Mouse (Mus musculus) lung, embryonic 14.5 days (tissue): ENCODE data around the gene Mast4. TPM values are rescaled to one million over a fixed set of nuclear protein-coding genes. Genes with fewer than 3 reads are reported as not detected.

ENCODE experiments used
- ATAC-seq: fragments of 200-750 bp; cut with Nextera tagmentation; 2 replicates; pipeline ENCODE4 v1.8.0; 2017; ENCODE audit warnings: mild to moderate bottlenecking, moderate TSS enrichment, moderate library complexity; ENCODE audit not compliant: insufficient read depth
- DNase-seq: peaks from one replicate; pipeline ENCODE4 v3.0.0-alpha.2; 2015
- H3K27ac ChIP-seq: fragments of 300-500 bp; sonication (generic); 2 replicates; pipeline ENCODE4 v1.5.1; 2014; ENCODE audit warnings: low read depth, mild to moderate bottlenecking, moderate library complexity
- H3K27me3 ChIP-seq: fragments of 300-500 bp; sonication (generic); 2 replicates; pipeline ENCODE4 v1.6.1; 2014; ENCODE audit warnings: low read length, control low read depth; ENCODE audit not compliant: insufficient read depth
- H3K36me3 ChIP-seq: fragments of 300-500 bp; sonication (generic); 2 replicates; pipeline ENCODE4 v1.6.1; 2014; ENCODE audit warnings: control low read depth; ENCODE audit not compliant: insufficient read depth
- H3K4me1 ChIP-seq: fragments of 300-500 bp; sonication (generic); 2 replicates; pipeline ENCODE4 v1.6.1; 2014; ENCODE audit warnings: antibody characterized with exemption, control low read depth; ENCODE audit not compliant: insufficient read depth
- H3K4me2 ChIP-seq: fragments of 300-500 bp; sonication (generic); 2 replicates; pipeline ENCODE4 v1.6.1; 2014; ENCODE audit warnings: mild to moderate bottlenecking
- H3K4me3 ChIP-seq: fragments of 300-500 bp; sonication (generic); 2 replicates; pipeline ENCODE4 v1.5.1; 2014; ENCODE audit warnings: low read depth, low read length
- H3K9ac ChIP-seq: fragments of 300-500 bp; sonication (generic); 2 replicates; pipeline ENCODE4 v1.6.1; 2014
- H3K9me3 ChIP-seq: fragments of 300-500 bp; sonication (generic); 2 replicates; pipeline ENCODE4 v1.6.1; 2016; ENCODE audit warnings: low read depth, low read length, control low read depth
- CTCF ChIP-seq: IDR thresholded peaks from 2 replicates; pipeline ENCODE4 v1.5.1; 2016; ENCODE audit warnings: antibody characterized with exemption, low read depth
- WGBS: fragments of 180-500 bp; shearing (Covaris S2); extraction: QIAGEN DNeasy Blood & Tissue Kit; methylation state at CpG from one replicate; pipeline ENCODE4 v1.1.7; 2014; 5-methylcytosine and 5-hydroxymethylcytosine counted together
- polyA plus RNA-seq: library from polyadenylated mRNA; unstranded; fragments of >200 nt; fragmentation: Nextera tagmentation; extraction: Ambion mirVana; gene quantifications from 2 replicates; pipeline ENCODE4 v1.2.1, GENCODE M21; 2014

The Mast4 gene
- polyA plus RNA-seq, 1 experiment from 2014 or later: 30.8 TPM

- WGBS: 74% methylated on average over 14 of the region's 14 CpGs
- Histone ChIP-seq H3K4me1 (peaks cover 12% of the 10 kb centered on the region), H3K4me3 (no peak overlapping the region), H3K4me2 (no peak overlapping the region), H3K9me3 (no peaks in the 10 kb centered on the region), H3K27me3 (no peaks in the 10 kb centered on the region), H3K9ac (no peak overlapping the region), H3K27ac (no peak overlapping the region), H3K36me3 (no peaks in the 10 kb centered on the region)
- no peak for TF ChIP-seq CTCF
- DNase-seq (peak; percentile 56), ATAC-seq (peak; percentile 23; the same call in 1 of the 2 replicates)
These were observed 459.7 kb downstream of the Mast4 start for GRCm38 (mm10) chr13:102874465-102875143.

- Histone ChIP-seq H3K9me3 (no peaks in the 10 kb centered on the region), H3K36me3 (no peaks in the 10 kb centered on the region), H3K4me2 (no peak overlapping the region), H3K27ac (no peak overlapping the region), H3K9ac (no peak overlapping the region), H3K4me3 (no peak overlapping the region), H3K27me3 (no peaks in the 10 kb centered on the region), H3K4me1 (peaks cover 10% of the 10 kb centered on the region)
- ATAC-seq: no peak
- 95% methylated on average over 5 of the region's 5 CpGs for WGBS
- TF ChIP-seq CTCF: no peak
- DNase-seq: no peak
These were observed 460.8 kb downstream of the Mast4 start for GRCm38 (mm10) chr13:102873412-102874016.

DNA sequence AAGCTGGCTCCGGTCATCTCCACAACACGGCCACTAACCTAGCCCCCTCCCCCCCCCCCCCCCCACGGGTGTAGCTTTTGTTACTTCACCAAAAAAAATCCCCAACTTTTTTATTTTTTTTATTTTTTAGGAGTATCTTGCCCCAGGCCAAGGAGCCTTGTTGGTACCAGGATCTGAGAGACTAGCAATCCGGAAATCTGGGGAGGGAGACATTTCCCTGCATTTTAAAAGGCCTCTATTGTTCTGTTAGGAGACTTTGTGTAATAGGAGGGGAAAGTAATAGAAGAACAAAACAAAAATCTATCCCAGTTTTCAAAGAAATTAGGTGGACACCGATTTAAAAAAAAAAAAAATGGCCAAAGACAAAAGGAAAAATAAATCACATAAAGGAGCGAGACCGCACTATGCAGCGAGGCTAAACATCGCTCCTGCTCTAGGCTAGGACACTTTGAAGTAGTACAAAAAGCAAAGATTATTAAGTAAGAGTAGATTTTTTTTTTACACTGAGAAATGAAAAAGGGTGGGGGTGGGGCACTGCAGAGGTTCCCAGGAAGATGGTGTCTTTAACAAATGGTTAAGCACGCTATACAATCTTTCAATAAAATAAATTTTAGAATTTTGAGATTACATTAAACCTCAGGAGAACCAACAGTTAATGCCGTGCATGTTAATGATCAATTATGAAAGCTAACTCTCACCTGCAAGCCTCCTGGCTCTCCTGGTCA, 462.8 kb downstream of the Mast4 start:
- Histone ChIP-seq H3K27me3 (no peaks in the 10 kb centered on the region), H3K9me3 (no peaks in the 10 kb centered on the region), H3K4me1 (peaks cover 9% of the 10 kb centered on the region; the same call in 1 of the 2 replicates), H3K9ac (no peak overlapping the region), H3K36me3 (no peaks in the 10 kb centered on the region), H3K4me2 (no peak overlapping the region), H3K27ac (no peak overlapping the region), H3K4me3 (no peak overlapping the region)
- 56% methylated on average over 11 of the region's 11 CpGs for WGBS
- ATAC-seq: no peak
- no peak for TF ChIP-seq CTCF
- no peak for DNase-seq

DNA sequence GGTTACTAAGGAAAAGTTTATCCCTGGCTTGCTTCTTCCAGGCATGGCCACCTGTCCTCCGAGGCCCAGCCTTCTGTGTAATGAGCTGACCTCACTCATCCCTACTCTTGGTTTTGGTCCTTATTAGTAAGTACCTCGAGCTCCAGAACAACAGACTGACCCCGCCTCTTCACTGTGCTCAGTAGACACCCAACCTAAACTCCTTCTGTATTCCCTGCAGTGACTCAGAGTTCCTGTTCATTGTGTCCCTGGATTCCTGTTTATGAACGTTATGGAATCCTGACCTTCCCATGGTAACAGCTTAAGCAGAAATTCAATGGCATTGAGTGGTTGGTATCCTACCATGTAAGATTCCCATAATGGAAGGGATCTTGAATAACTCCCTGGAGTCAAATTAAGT, 464.8 kb downstream of the Mast4 start:
- Histone ChIP-seq H3K4me3 (no peak overlapping the region), H3K9me3 (no peaks in the 10 kb centered on the region), H3K4me1 (peaks cover 10% of the 10 kb centered on the region; the same call in 1 of the 2 replicates), H3K9ac (no peak overlapping the region), H3K36me3 (no peaks in the 10 kb centered on the region), H3K27ac (no peak overlapping the region), H3K27me3 (no peaks in the 10 kb centered on the region), H3K4me2 (no peak overlapping the region)
- 86% methylated on average over 4 of the region's 4 CpGs for WGBS
- DNase-seq (no peak), ATAC-seq (no peak)
- TF ChIP-seq CTCF: no peak

DNA sequence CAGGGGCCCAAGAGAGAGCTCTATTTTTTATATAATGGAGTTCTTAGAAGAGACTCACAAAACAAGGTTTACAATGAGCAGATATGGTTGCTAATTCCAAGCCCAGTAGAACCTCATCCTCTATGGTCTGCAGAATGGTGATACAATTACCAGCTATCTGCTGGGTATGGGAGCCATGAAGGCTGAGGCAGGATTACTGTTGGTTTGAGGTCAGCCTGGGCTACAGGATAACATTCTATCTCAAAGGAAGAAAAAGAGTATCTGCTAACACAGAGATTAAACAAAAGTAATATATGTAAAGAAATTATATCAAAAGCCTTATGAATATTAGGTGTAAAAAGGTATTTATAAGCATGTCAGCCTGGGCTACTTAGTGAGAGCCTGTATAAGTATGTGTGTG, 467.5 kb downstream of the Mast4 start:
- no peak overlapping the region for H3K4me3 ChIP-seq
- H3K36me3 ChIP-seq: no peaks in the 10 kb centered on the region
- H3K4me1 ChIP-seq: peaks cover 7% of the 10 kb centered on the region; the same call in 1 of the 2 replicates
- no peak for TF ChIP-seq CTCF
- H3K4me2 ChIP-seq: peak overlapping the region; percentile 34; the same call in 1 of the 2 replicates
- no peak overlapping the region for H3K9ac ChIP-seq
- H3K27ac ChIP-seq: peak overlapping the region; percentile 84
- no peaks in the 10 kb centered on the region for H3K27me3 ChIP-seq
- no peaks in the 10 kb centered on the region for H3K9me3 ChIP-seq
- no peak for ATAC-seq
- DNase-seq: no peak

DNA sequence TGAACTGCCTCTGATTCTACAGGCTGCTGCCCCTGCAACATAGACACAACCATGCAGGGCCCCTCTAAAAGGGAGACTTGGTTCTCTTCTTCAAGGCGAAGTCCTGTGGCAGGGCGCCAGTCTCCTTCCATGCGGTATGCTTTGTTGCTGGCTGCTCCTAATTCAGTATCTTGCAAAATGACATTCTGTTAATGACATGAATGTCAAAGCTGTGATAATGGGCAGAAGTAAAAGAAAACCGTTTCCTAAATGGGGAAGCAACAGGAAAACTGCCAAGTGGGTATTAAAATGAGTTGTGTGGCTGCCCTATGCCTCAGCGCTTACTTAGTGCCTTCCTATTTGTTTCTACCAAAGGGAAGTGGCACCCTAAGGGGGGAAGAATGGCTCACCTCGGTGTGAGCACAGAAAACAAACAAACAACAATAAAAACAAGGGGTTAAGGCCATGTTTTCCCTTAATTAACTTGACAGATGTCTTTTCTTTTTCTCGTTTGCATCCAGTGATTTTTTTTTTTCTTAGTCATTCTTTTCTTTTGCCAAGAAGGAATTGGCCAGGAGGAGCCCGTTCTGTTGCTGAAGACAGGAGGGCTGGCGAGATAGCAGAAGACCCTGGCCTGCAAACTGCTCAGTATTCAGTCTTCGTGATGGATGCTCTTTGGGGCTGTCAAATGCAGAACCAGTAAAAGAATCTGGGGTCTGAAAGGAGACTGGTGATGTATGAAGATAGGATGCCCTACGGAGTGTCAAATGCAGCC, 468.1 kb downstream of the Mast4 start:
- peak; percentile 94 for ATAC-seq

More for the DNA sequence above, 468.1 kb downstream of the Mast4 start:
- Histone ChIP-seq H3K9ac (no peak overlapping the region), H3K9me3 (no peaks in the 10 kb centered on the region), H3K4me3 (no peak overlapping the region), H3K36me3 (no peaks in the 10 kb centered on the region), H3K4me2 (peak overlapping the region; percentile 34; the same call in 1 of the 2 replicates), H3K27me3 (no peaks in the 10 kb centered on the region), H3K27ac (peak overlapping the region; percentile 84), H3K4me1 (peaks cover 9% of the 10 kb centered on the region; the same call in 1 of the 2 replicates)
- WGBS: 25% methylated on average over 11 of the region's 11 CpGs
- TF ChIP-seq CTCF: no peak
- peak; percentile 97 for DNase-seq
